Mouse (Mus musculus) testis, adult 2 months (tissue): ENCODE measurements around the gene Trit1.

Experiments used
- CTCF ChIP-seq: fragments of 200-500 bp; IDR thresholded peaks from 2 replicates; pipeline ENCODE4 v1.5.1; 2012; ENCODE audit warnings: low read depth, mild to moderate bottlenecking, inconsistent platforms, low read length, moderate library complexity; ENCODE audit not compliant: control insufficient read depth, insufficient read depth, insufficient replicate concordance
- POLR2A ChIP-seq: fragments of 200-500 bp; IDR thresholded peaks from 2 replicates; pipeline ENCODE4 v1.6.1; 2012; ENCODE audit warnings: low read depth, mild to moderate bottlenecking, inconsistent platforms, low read length, moderate library complexity; ENCODE audit not compliant: control insufficient read depth

GRCm38 (mm10) chr4:122974976-122975520 lies 41.3 kb upstream of the Trit1 start:
- TF ChIP-seq POLR2A: no peak
- no peak for TF ChIP-seq CTCF
